Mouse (Mus musculus) adrenal gland, postnatal 4 days (tissue): Measurements from ENCODE around the gene Il11ra1. TPM values are rescaled to one million over a fixed set of nuclear protein-coding genes. Genes with fewer than 3 reads are reported as not detected.
A peak's percentile ranks its signal among the peaks of the same experiment; 100 is the strongest.

Experiments
- DNase-seq, 2 experiments: peaks; one replicate each; pipeline ENCODE4 v3.0.0; 2021 to 2022; ENCODE audit warnings: low spot score in 2 of 2, mixed read lengths in 2 of 2
- total RNA-seq, 2 experiments: library from RNA; stranded (reverse); gene quantifications; 2 replicates each; pipeline ENCODE4 v1.2.3; 2021

Gene Il11ra1
- total RNA-seq, 2 experiments from 2014 or later, result 87.9 to 89.4 TPM

DNA sequence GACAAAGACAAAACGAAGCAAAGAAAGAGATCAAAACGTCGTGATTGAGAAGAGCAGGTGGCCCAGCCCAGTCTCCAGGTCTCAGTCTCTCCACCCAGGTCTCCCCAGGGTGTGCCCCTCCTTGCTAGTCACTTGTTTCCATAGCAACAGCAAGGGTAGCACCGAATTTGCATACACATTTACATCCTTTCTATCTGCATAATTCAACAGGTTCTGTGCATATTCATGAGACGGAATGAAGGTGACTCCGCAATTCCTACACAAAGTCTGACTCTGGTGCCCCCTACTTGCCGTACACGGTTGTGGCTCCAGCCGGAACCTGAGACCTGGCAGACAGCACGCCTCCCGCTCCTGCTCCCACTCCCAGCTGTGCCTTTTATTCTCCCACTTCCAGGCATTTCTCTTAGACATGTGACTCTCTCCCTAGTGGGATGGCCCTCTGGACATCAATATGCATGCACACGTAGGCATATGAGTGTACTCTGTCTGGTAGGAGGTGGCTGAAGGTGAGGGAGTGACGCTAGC is 7.3 kb downstream of the Il11ra1 start:
- DNase-seq, result peak in 1 of 2 experiments; percentile 38

DNA sequence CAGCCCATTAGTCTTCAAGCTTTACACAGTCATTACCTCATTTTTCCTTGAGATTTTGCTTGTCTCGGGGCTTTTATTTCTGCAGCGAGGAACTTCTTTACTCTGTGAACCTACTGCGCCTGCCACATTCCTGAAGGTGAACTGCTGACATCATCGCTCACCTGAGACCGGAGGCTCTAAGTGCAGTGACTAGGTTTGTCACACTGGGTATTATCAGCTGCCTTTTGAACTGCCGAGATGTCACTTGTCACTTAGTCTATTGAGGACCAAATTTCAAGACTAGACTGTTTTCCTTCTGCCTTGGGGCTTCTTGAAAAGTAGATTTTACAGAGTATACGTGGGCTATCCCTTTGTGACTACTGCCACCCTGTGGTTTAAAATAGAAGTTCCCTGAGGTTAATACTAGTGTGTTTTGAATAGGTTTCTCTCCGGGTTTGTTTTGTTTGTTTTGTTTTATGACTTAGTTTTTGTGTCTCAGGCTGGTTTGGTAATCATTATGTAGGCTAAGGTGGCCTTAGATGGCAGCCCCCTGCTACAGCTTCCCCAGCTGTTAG is 8.5 kb downstream of the Il11ra1 start:
- DNase-seq, result no peak

DNA sequence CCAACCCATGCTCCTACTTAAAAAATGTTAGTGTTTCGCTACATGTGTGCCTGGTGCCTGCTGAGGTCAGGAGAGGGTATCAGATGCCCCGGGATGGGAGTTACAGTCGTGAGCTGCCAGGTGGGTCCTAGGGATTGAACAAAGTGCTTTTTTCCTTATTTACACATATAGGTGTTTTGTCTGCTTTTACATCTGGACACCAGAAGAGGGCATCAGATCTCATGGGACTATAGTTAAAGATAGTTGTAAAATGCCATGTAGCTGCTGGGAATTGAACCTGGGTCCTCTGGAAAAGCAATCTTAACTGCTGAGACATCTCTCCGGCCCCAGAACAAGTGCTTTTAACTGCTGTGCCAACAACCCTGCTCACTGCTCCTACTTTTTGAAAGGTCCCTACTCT is 10.4 kb downstream of the Il11ra1 start:
- no peak for DNase-seq

DNA sequence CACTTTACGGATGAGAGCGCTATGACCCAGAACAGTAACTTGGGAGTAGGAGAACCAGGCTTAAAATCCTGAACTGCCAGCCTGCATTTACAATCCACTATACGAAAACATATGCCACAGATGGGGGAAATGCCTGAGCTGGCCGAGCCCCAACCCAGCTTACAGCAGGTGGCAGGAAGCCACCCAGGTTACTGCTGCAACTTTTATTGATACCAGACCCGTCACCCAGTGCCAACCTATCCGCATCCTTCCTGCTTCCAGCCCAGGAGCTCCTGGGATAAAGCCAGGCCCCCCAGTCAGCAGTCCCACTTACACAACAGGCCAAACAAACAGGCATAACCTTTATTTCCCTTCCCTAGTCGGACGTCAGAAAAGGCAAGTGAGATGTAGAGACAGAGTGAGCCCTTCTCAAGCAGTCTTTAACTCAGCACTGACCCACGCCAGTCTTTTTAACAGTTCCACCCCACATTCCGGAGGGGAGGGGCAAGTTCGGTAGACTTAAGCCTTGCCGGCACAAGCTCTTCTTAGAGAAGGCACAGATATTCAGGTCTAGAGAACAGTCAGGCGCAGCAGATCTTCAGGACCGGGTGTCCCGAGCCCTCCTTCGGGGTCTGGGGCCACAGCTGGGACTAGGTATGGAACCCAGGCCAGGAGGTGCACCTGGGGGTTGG is 12.1 kb downstream of the Il11ra1 start:
- no peak for DNase-seq

DNA sequence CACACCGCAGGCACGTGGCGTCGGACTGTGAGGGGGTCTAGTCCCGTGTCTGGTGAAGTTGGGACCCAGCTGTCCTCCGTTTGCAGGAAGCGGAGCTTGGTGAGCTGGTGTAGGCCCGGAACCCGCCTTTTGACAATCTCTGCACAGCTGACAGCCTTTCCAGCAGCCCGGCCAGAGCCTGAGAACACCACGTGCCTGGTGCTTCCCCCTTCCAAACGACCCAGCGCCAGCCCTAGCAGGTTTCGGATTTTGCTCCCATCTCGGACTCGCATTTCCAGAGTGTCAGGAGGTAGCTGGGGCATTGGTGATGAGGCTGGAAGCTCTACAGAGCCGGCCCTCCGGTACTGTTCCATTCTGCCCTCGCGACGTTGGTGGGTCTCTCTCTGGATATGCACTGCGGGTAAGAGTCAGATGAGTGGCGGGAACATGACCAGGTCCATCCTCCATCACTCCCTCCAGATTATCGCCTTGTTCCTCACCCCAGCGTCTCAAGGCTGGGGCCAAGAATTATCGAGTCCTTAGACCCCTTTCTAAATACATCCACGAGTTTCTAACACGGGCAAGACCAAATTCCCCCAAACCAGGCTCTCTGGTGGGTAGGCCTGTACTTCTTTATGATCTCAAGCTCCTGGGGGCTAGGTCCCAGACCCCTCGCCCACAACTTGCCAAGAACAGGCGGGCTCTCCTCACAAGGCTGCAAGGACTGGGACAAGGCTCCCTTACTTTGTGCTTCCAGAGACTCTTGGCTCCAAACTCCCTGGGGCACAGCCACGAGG is 12.8 kb downstream of the Il11ra1 start:
- DNase-seq, result no peak

DNA sequence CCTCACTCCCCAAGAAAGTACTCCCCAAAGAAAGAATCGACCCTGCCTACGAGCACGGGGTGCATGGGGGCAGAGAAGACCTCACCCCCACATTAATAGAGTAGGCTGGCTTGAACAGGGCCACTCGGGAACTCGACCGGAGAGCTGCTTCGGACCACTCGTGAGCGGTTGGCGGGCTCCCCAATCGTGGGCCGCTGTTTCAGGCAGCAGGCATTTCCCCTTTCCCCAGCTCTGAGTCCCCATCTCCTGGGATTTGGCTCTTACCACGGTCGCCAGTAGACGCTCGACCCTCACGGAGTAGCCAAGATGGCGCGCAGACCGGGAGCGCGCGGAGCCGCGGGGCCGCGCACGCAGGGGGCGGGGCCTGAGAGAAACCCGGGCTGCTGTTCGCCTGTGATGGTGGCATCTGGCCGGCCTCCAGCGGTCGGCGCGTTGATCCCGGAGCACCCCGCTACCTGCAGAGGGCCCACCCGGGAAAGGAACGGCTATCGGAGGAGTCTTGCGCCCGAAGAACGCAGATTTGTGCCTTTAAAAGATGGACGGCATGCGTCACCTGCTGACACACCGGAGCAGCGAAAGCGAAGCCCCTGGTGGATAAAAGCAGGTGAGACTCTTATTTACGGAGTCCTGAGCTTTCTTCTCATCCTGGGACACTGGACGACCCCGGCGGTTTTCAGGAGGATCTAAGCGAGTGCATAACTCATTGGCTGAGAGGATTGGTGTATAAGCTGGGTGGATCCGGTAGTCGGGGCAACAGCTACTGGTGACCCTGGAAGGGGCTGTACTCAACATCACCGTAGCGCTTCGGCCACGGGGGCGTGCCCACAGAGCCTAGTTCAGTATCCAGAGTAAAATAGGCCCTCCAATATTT is 13.6 kb downstream of the Il11ra1 start, which contains the start of gene Rpp25l:
Rpp25l (minus strand) TSS at position 338 of the 871 bp plus-strand sequence.
- DNase-seq, result peak; percentile 68 to 72

DNA sequence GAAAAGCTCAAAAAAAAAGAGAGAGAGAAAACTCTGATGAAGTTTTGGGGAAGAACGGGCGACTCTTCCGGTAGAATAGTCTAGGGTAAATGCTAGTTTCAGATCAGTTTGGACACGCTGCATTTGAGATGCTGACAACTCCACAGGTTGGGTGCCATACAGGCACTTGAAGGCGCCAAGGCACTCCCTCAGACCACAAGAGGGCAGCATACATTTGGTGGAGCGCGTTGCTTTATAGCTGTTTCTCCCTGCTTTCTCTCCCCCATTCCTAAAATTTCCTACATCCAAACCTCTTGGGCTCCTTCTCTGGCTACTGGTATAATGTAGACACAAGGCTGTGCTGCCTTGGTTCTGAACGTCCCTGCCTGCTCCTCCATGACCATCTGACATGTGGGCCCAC is 14.5 kb downstream of the Il11ra1 start:
- peak in 1 of 2 experiments; percentile 39 for DNase-seq

DNA sequence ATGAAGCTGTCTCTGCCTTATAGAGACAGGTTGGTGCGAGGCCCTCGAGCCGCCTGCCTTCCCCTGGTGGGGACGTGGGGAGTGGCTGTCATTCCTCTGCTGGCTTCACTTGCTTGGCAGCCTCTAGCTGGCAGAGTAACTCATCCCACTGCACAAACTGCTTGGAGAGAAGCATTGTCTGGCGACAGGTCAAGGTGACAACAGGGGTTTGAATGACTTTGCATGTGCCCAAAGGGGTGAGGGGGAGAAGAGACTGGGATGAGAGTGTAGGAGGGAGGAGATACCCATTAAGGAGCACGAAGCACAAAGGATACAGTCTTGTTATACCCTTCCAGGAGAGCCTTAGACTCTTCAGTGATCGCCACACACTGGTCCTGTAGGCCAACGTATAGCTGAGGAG is 15.3 kb downstream of the Il11ra1 start:
- no peak for DNase-seq

DNA sequence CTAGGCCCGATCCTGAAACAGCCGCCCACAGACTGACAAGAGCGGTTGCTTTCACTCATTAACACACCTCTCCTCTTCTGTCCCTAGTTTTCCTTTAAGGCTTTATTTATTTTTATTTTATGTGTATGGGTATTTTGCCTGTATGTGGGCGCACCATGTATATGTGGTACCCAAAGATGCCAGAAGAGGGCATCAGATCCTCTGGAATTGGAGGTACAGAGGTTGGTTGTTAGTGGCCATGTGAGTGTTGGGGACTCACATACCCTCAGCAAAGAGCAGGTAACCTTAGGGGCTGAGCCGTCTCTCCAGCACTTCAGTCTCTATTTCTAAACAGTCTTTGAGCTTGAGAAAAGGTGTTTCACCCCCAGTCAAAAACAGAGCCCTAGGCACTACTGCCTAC is 15.8 kb downstream of the Il11ra1 start:
- DNase-seq, result no peak

DNA sequence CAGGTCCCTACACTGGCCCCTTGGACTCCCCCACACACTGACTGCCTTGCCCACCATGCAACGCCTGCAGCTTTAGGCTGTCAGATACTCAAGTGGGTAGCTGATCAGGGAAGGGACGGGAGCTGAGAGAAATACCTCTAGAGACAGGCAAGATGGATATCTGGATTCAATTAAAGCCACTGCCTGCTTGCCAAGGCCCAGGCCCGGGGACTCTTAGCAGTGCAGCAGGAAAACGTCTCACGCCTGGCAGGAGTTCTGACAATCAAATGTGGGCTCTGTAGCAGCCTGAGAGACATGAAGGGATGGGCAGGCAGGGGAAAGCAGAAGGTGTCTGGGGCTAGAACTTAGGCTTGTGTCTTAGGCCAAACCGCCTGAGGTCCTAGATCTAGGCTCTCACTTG is 17.0 kb downstream of the Il11ra1 start:
- DNase-seq, result no peak

DNA sequence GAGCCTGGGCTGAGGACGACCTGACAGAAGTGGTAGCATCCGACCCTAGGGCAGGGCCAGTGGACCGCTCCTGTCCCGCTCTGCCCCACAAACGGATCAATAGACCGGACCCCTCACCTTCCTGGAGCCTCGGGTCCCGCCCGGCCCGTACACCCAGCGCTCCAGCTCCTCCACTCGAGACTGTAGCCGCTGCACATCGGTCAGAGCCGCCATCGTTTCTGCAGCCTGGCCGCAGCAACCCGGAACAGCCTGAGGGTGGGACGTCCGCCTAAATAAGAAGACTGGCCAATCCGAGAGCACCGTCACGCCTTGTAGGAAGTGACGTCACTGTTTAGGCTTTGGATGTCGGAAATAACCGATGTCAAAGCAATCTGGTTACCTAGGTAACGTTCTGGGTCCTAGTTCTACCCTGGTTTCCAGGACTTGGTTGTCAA is 23.1 kb downstream of the Il11ra1 start, which contains the start of gene Dctn3:
Dctn3 (minus strand) TSS at position 253 of the 434 bp plus-strand sequence.
- peak; percentile 58 to 80 for DNase-seq

DNA sequence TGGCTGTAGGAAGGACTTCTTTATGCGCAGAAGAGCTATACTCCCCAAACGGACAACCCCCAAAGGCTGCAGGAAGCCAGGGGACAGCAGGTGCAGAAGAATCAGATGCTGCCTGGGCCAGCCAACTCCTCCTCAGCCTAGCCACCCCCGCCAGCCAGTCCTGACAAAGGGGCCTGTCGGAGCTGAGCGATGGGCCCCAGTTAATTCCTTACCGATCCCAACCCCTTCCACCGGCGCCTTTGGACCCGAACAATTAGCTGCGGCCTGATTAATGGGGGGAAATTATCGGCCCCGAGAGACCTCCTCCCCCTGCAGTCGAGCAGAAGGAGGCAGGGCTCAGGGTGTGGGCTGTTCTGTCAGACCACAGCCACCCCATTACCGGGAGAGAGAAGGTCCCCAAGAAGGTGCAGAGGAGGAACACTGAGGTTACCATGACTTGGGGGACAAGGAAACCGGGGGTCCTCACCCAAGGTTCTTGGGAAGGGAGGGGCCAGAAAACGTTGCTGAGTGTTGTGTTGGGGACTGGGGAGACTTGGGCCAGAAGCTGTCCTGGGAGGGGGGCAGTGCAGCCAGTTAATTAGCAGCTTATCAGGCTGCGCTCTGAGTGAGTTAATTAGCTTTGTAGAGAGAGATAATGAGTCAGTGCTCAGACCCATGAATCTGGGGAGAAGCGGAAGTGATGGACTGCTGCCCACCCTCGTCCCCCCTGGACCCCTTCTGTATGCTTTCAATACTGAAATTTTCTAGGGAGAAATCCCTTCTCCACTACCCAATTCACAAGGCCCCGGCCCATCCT is 27.2 kb downstream of the Il11ra1 start:
- no peak for DNase-seq

DNA sequence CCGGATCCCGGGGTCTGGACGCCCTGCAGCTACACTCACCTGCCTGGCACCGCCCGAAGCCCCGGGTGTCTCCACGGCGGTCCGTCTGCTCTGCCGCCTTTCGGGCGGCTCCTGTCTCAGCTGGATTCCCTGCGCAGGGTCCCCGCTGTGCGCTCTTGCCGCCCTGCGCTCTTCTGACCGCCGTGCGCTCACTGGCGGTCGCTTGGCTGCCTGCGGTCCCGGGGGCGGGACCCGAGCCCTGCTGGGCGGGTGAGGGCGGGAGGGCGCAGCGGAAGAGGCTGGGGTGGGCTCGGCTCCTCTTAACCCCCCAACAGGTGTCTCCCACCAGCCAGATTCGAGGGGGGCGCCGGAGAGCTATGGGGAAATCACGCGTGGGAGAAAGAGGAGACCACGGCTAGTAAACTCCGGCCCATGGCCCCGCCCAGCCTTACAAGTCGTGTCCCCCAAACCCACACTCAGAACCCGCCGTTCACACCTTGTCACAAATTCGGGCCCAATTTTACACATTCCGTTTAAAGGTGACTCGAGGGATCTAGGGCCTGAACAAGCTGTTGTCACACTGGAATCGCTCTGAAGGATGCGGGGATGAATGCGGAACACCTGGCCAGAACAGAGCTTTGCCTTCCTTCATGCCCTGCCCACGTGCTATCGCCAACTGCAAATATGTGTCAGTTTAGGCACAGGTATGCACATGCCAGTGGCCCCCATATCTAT is 31.4 kb downstream of the Il11ra1 start, which contains the start of gene Arid3c:
Arid3c (minus strand) TSS at position 91 of the 714 bp plus-strand sequence.
- DNase-seq, result no peak

DNA sequence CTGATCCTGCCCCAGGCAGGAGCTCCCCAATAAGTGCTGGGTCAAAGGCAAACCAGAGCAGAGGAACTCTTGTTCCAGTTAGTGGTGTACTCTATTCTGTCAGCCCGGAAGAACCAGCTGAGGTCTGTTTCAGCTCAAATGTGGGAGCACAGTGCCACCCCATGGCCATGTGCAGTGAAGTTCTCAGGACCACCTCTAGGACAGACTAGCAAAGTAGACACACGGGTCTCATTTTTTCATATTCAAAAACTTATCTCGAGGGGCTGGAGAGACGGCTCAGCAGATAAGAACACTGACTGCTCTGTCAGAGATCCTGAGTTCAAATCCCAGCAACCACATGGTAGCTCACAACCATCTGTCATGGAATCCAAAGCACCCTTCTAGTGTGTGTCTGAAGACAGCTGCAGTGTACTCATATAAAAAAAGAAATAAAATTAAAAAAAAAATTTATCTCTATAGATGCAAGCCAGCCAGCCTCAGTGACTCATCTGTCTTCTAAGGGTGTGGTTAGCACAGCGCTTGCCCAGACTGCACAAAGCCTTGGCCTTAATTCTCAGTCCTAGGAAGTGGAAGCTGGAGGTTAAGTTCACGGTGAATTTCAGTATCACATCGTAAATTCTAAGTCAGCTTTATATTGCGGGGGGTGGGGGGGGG is 37.9 kb downstream of the Il11ra1 start:
- peak in 1 of 2 experiments; percentile 62 for DNase-seq

DNA sequence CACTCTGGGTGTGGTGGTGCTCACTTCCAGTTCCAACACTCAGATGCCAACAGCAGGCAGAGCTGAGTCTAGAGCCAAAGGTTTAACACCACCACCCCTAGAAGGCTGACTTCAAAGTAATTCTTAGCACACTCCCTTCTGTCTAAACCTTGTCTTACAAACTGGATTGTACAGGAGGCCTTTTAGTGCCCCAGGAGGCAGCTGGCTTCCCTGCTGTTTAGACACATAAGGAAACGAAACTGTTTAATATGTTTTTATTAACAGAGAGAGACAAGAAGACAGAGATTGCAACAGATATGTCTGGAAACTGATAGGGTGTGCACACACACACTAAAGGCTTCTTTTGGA is 38.4 kb downstream of the Il11ra1 start:
- DNase-seq, result no peak

DNA sequence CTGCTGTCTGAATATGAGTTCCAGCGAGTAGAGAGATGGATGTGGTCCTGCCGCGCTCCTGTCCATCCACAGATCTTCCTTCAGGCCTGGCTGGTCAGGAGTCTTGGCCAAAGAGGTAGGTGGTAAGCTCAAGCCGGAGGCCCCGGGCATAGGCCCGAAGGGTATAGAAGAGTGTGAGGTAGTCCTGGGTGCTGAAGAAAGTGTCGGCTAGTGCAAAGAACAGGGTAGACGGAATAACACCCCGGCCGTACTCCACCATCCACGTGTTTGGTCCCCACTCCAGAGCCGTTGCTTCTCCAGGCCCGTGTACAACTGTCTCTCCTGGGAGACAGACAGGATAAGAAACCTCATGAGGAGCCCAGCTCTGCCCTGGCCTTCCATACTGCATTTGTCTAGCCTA is 39.5 kb downstream of the Il11ra1 start:
- no peak for DNase-seq

DNA sequence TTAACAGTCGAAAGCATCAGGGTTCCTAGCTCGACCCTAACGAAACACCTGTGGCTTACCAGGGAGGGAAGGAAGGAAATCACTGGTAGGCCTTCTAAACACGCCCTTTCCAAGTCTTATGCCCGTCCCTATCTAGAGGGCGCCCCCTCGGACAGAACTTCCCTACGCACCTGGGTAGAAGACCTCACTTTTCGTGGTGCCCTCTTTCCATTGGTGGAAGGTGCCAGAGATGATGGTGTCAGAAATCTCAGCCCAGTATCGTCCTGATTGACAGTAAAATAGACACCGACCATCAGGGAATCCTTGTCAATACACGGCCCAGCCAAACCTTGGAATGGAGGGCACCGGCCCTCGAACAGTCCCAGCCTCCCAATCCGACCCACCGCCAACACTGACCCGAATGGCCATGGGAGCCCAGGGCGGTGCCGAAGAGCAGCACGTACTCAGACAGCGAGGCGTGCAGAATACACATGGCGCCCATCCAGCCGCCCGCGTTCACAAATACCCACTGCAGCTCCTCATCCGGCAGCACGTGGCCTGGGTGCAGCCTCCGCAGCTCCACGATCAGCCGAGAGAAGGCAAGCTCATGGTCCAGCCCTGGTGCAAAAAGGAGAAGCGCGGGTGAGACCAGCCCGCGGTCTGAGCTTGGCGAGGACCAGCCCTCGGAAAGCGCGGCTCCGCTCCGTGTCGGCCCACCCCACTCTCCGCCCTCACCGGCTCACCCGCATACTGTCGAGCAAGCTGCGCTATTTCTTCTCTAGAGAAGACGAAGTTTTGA is 40.8 kb downstream of the Il11ra1 start:
- no peak for DNase-seq

DNA sequence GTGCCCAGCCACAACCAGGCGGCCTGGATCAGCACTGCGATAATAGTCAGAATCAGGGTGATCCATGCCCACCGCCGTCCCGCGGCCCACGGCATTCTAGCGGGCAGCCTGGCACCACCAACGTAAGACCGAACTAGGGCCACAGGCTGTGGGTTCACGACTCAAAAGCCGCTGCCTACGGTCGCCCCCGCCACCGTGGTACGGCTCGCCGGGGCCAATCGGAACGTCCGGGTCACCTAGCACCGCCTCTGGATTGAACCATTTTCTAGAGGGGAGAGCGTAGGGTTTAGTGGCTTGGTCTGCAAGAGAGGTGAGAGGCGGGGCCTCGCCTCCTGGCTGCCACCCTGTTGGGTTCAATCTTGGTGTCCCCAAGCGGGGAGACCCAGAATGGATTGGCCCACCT is 41.4 kb downstream of the Il11ra1 start:
- peak; percentile 72 to 87 for DNase-seq
